Mouse (Mus musculus) CH12.LX (cell line): ENCODE measurements around the gene Brpf1. TPM values are rescaled to one million over a fixed set of nuclear protein-coding genes. Genes with fewer than 3 reads are reported as not detected.

Experiments
- DNase-seq: peaks from one replicate; pipeline ENCODE4 v3.0.0-alpha.2; 2013; ENCODE audit errors: extremely low read depth
- H3K27ac ChIP-seq: 2 replicates; pipeline ENCODE4 v1.5.1; 2012; ENCODE audit warnings: low read depth, mild to moderate bottlenecking, control low read depth, moderate library complexity; ENCODE audit not compliant: insufficient read depth
- H3K27me3 ChIP-seq: replicated peaks from 2 replicates; pipeline ENCODE3; 2012; ENCODE audit warnings: inconsistent platforms
- H3K36me3 ChIP-seq, 2 experiments: replicated peaks in 1 of 2; 2 replicates each; pipeline versions ENCODE3 to v1.6.1; 2012; ENCODE audit warnings: inconsistent platforms in 1 of 2, low read length in 1 of 2, mild to moderate bottlenecking in 1 of 2, mixed read lengths in 1 of 2, moderate library complexity in 1 of 2; ENCODE audit not compliant: control insufficient read depth in 1 of 2, insufficient read depth in 1 of 2
- H3K4me1 ChIP-seq, 2 experiments: 2 replicates each; pipeline ENCODE4 v1.6.1; 2012; ENCODE audit warnings: inconsistent platforms in 1 of 2, moderate library complexity in 1 of 2; ENCODE audit not compliant: insufficient read depth in 2 of 2, control insufficient read depth in 1 of 2
- H3K4me2 ChIP-seq: 2 replicates; pipeline ENCODE4 v1.6.1; 2012; ENCODE audit warnings: low read depth, mild to moderate bottlenecking, control low read depth; ENCODE audit not compliant: poor library complexity, insufficient read depth, severe bottlenecking
- H3K4me3 ChIP-seq, 3 experiments: fragments of 150-350 bp in 1 of 3; sonication (generic) in 1 of 3; replicated peaks in 1 of 3; 2 replicates each; pipeline versions ENCODE3 to v1.5.1; 2011 to 2012; ENCODE audit warnings: low read depth in 2 of 3, low read length in 2 of 3, mild to moderate bottlenecking in 2 of 3, moderate library complexity in 2 of 3, control low read depth in 1 of 3, improper control_type of control experiment in 1 of 3, inconsistent platforms in 1 of 3, mixed read lengths in 1 of 3; ENCODE audit not compliant: poor library complexity in 1 of 3
- H3K79me2 ChIP-seq: replicated peaks from 2 replicates; pipeline ENCODE4 v1.6.1; 2012; ENCODE audit warnings: mild to moderate bottlenecking, moderate library complexity; ENCODE audit not compliant: control insufficient read depth, poor library complexity, insufficient read depth, severe bottlenecking; ENCODE audit errors: extremely low read depth
- H3K9ac ChIP-seq: 2 replicates; pipeline ENCODE4 v1.6.1; 2012; ENCODE audit warnings: low read depth, mild to moderate bottlenecking, control low read depth, moderate library complexity; ENCODE audit not compliant: insufficient read depth
- H3K9me3 ChIP-seq: replicated peaks from 2 replicates; pipeline ENCODE3; 2012; ENCODE audit warnings: low read length, inconsistent platforms, mixed read lengths
- BHLHE40 ChIP-seq: IDR thresholded peaks from 2 replicates; pipeline ENCODE4 v1.6.1; 2011; ENCODE audit warnings: mild to moderate bottlenecking, low read depth, low read length, improper control_type of control experiment
- CHD1 ChIP-seq: IDR thresholded peaks from 2 replicates; pipeline ENCODE4 v1.6.1; 2012; ENCODE audit warnings: low read depth, low read length, improper control_type of control experiment, inconsistent platforms
- CTCF ChIP-seq, 2 experiments: IDR thresholded peaks in 1 of 2; conservative IDR thresholded peaks in 1 of 2; 2 replicates each; pipeline ENCODE4 v1.5.1; 2011 to 2012; ENCODE audit warnings: low read depth in 2 of 2, low read length in 2 of 2, improper control_type of control experiment in 1 of 2, inconsistent platforms in 1 of 2, mild to moderate bottlenecking in 1 of 2, moderate library complexity in 1 of 2
- ETS1 ChIP-seq: conservative IDR thresholded peaks from 2 replicates; pipeline ENCODE4 v1.6.1; 2012; ENCODE audit warnings: low read depth, mild to moderate bottlenecking, inconsistent platforms, low read length, improper control_type of control experiment, moderate library complexity
- GABPA ChIP-seq: IDR thresholded peaks from 2 replicates; pipeline ENCODE4 v1.6.1; 2012; ENCODE audit warnings: low read depth, low read length, improper control_type of control experiment, inconsistent platforms; ENCODE audit not compliant: insufficient replicate concordance
- IRF4 ChIP-seq: IDR thresholded peaks from 2 replicates; pipeline ENCODE4 v1.6.1; 2014; ENCODE audit warnings: low read depth, mild to moderate bottlenecking, inconsistent platforms, low read length, improper control_type of control experiment
- JUN ChIP-seq: IDR thresholded peaks from 2 replicates; pipeline ENCODE4 v1.6.1; 2011; ENCODE audit warnings: low read depth, mild to moderate bottlenecking, low read length, improper control_type of control experiment, moderate library complexity; ENCODE audit not compliant: insufficient read depth
- MAX ChIP-seq: IDR thresholded peaks from 2 replicates; pipeline ENCODE4 v1.6.1; 2011; ENCODE audit warnings: low read length, improper control_type of control experiment
- MAZ ChIP-seq: IDR thresholded peaks from 2 replicates; pipeline ENCODE4 v1.6.1; 2012; ENCODE audit warnings: low read depth, mild to moderate bottlenecking, inconsistent platforms, low read length, improper control_type of control experiment, moderate library complexity
- MEF2A ChIP-seq: IDR thresholded peaks from 2 replicates; pipeline ENCODE4 v1.6.1; 2014; ENCODE audit warnings: low read depth, mild to moderate bottlenecking, inconsistent platforms, low read length, improper control_type of control experiment, borderline replicate concordance
- NRF1 ChIP-seq: IDR thresholded peaks from 2 replicates; pipeline ENCODE4 v1.6.1; 2014; ENCODE audit warnings: low read depth, mild to moderate bottlenecking, inconsistent platforms, low read length, improper control_type of control experiment, moderate library complexity
- POLR2A ChIP-seq: IDR thresholded peaks from 2 replicates; pipeline ENCODE4 v1.6.1; 2011; ENCODE audit warnings: low read depth, mild to moderate bottlenecking, improper control_type of control experiment, low read length
- RAD21 ChIP-seq: IDR thresholded peaks from 2 replicates; pipeline ENCODE4 v1.6.1; 2011; ENCODE audit warnings: low read depth, mild to moderate bottlenecking, low read length, improper control_type of control experiment, moderate library complexity
- RCOR1 ChIP-seq: conservative IDR thresholded peaks from 2 replicates; pipeline ENCODE4 v1.6.1; 2012; ENCODE audit warnings: low read depth, mild to moderate bottlenecking, inconsistent platforms, low read length, improper control_type of control experiment
- SIN3A ChIP-seq: IDR thresholded peaks from 2 replicates; pipeline ENCODE4 v1.6.1; 2012; ENCODE audit warnings: low read length, improper control_type of control experiment, inconsistent platforms
- USF1 ChIP-seq: IDR thresholded peaks from 2 replicates; pipeline ENCODE4 v1.6.1; 2014; ENCODE audit warnings: low read depth, mild to moderate bottlenecking, inconsistent platforms, low read length, improper control_type of control experiment
- ZMIZ1 ChIP-seq: IDR thresholded peaks from 2 replicates; pipeline ENCODE4 v1.6.1; 2012; ENCODE audit warnings: low read depth, mild to moderate bottlenecking, inconsistent platforms, low read length, improper control_type of control experiment
- dilution Hi-C: fragments of 300-500 bp; cut with MboI; formaldehyde crosslinking; loops from 2 replicates; pipeline ENCODE4 v1.14.3; 2020; ENCODE audit warnings: low sequenced_read_pairs; ENCODE audit not compliant: extremely low pct_unique_long_range_greater_than_20kb, extremely low pct_ligation_motif_present
- in situ Hi-C: fragments of 300-500 bp; cut with MboI; formaldehyde crosslinking; loops from 3 replicates; pipeline ENCODE4 v1.14.3; 2019; ENCODE audit warnings: low sequenced_read_pairs, low pct_ligation_motif_present, low pct_unique_long_range_greater_than_20kb, mixed read lengths
- polyA plus RNA-seq: library from polyadenylated mRNA; unstranded; fragments of >175 nt; gene quantifications from 2 replicates; pipeline ENCODE4 v1.2.1, GENCODE M21; 2012; ENCODE audit warnings: low read depth; ENCODE audit not compliant: insufficient read length
- total RNA-seq, 2 experiments: library from RNA; depleted of rRNA; stranded (reverse); fragments of 300-350 nt in 1 of 2; fragments of >200 nt in 1 of 2; gene quantifications; 2 replicates each; pipeline ENCODE4 v1.2.3; 2012 to 2014

The Brpf1 gene
- total and polyA plus RNA-seq, 3 experiments: 13.7 to 28.1 (median 24.5) TPM

- Histone ChIP-seq H3K79me2 (no peaks in the 10 kb centered on the region), H3K27me3 (no peaks in the 10 kb centered on the region), H3K9ac (no peak overlapping the region)
- dilution Hi-C loops: no loop called here
- no peak for TF ChIP-seq MAX
- no peak for TF ChIP-seq POLR2A
- TF ChIP-seq JUN: no peak
- no peak for TF ChIP-seq SIN3A
- TF ChIP-seq IRF4: no peak
- no peak for TF ChIP-seq ETS1
- TF ChIP-seq CHD1: no peak
- no peak for TF ChIP-seq USF1
- no peak for TF ChIP-seq NRF1
- TF ChIP-seq ZMIZ1: no peak
- no peak for TF ChIP-seq BHLHE40
- no peak for TF ChIP-seq GABPA
- TF ChIP-seq MEF2A: no peak
- no peak for TF ChIP-seq RCOR1
- TF ChIP-seq MAZ: no peak
- TF ChIP-seq, all 38 proteins: peak for 0
- H3K36me3 ChIP-seq: peaks cover 32 to 45% of the 10 kb centered on the region in 2 experiments
- no peak overlapping the region for H3K4me2 ChIP-seq
- no peak for DNase-seq
- no peak overlapping the region for H3K4me3 ChIP-seq
- H3K9me3 ChIP-seq: no peaks in the 10 kb centered on the region
- no peaks in the 10 kb centered on the region for H3K4me1 ChIP-seq
- no peak overlapping the region for H3K27ac ChIP-seq
- in situ Hi-C loops: no loop called here
These were observed 30.1 kb downstream of the Brpf1 start for GRCm38 (mm10) chr6:113336852-113337620.

GRCm38 (mm10) chr6:113341574-113341973 is 34.6 kb downstream of the Brpf1 start:
- DNase-seq: no peak
- in situ Hi-C loops: no loop called here
- Histone ChIP-seq H3K4me3 (no peak overlapping the region), H3K36me3 (peaks cover 0 to 6% of the 10 kb centered on the region in 2 experiments), H3K9ac (no peak overlapping the region), H3K4me2 (no peak overlapping the region), H3K79me2 (no peaks in the 10 kb centered on the region)
- TF ChIP-seq RAD21: no peak
- no peak for TF ChIP-seq CTCF (conservative IDR thresholded peaks at IDR 0.05 in 1 of 2, IDR thresholded peaks at IDR 0.05 in 1 of 2; ENCODE audit: low read depth in 2 of 2, low read length in 2 of 2)
- no peak for TF ChIP-seq BHLHE40
- TF ChIP-seq, all 38 proteins: peak for 0
- Histone ChIP-seq H3K9me3 (no peaks in the 10 kb centered on the region), H3K27ac (no peak overlapping the region), H3K27me3 (peaks cover 4% of the 10 kb centered on the region), H3K4me1 (peaks cover 0 to 5% of the 10 kb centered on the region in 2 experiments; a peak in 1 of 4 replicates)
- dilution Hi-C loops: no loop called here
